Mouse (Mus musculus) heart, postnatal 0 days (tissue): ENCODE measurements at regions not wholly inside any gene's neighbourhood (a gene's known extent, or its start where the extent isn't known, plus 50 kb on each side); places are given as distances from the start of the nearest gene placed in this dataset.

Experiments
- ATAC-seq: fragments of 200-750 bp; cut with Nextera tagmentation; 2 replicates; pipeline ENCODE4 v1.8.0; 2017; ENCODE audit warnings: low read depth, moderate number of reproducible peaks, moderate library complexity; ENCODE audit not compliant: insufficient read depth
- DNase-seq: peaks from one replicate; pipeline ENCODE4 v3.0.0-alpha.2; 2016; ENCODE audit warnings: low spot score
- H3K27ac ChIP-seq: fragments of 300-500 bp; sonication (generic); 2 replicates; pipeline ENCODE4 v1.5.1; 2014; ENCODE audit warnings: low read depth, mild to moderate bottlenecking
- H3K27me3 ChIP-seq: fragments of 300-500 bp; sonication (generic); 2 replicates; pipeline ENCODE4 v1.6.1; 2014; ENCODE audit warnings: low read length, mixed read lengths; ENCODE audit not compliant: control insufficient read depth, insufficient read depth
- H3K36me3 ChIP-seq: fragments of 300-500 bp; sonication (generic); replicated peaks from 2 replicates; pipeline ENCODE4 v1.6.1; 2014; ENCODE audit warnings: low read length, mixed read lengths; ENCODE audit not compliant: control insufficient read depth, insufficient read depth
- H3K4me1 ChIP-seq: fragments of 300-500 bp; sonication (generic); 2 replicates; pipeline ENCODE4 v1.6.1; 2014; ENCODE audit warnings: antibody characterized with exemption; ENCODE audit not compliant: control insufficient read depth, insufficient read depth
- H3K4me2 ChIP-seq: fragments of 300-500 bp; sonication (generic); 2 replicates; pipeline ENCODE4 v1.6.1; 2014; ENCODE audit warnings: low read depth, mild to moderate bottlenecking, low read length, moderate library complexity
- H3K4me3 ChIP-seq: fragments of 300-500 bp; sonication (generic); 2 replicates; pipeline ENCODE4 v1.5.1; 2014; ENCODE audit warnings: low read depth, low read length
- H3K9ac ChIP-seq: fragments of 300-500 bp; sonication (generic); replicated peaks from 2 replicates; pipeline ENCODE4 v1.6.1; 2014; ENCODE audit warnings: low read depth, low read length, mixed read lengths
- H3K9me3 ChIP-seq: fragments of 300-500 bp; sonication (generic); replicated peaks from 2 replicates; pipeline ENCODE4 v1.6.1; 2016; ENCODE audit warnings: low read length; ENCODE audit not compliant: control insufficient read depth
- CTCF ChIP-seq: IDR thresholded peaks from 2 replicates; pipeline ENCODE4 v1.5.1; 2016; ENCODE audit warnings: antibody characterized with exemption, control low read depth, low read depth
- EP300 ChIP-seq: IDR thresholded peaks from 2 replicates; pipeline ENCODE4 v1.6.1; 2016; ENCODE audit warnings: antibody characterized with exemption, low read depth
- WGBS: fragments of 180-500 bp; shearing (Covaris S2); extraction: QIAGEN DNeasy Blood & Tissue Kit; methylation state at CpG from one replicate; pipeline ENCODE4 v1.1.7; 2014; 5-methylcytosine and 5-hydroxymethylcytosine counted together

DNA sequence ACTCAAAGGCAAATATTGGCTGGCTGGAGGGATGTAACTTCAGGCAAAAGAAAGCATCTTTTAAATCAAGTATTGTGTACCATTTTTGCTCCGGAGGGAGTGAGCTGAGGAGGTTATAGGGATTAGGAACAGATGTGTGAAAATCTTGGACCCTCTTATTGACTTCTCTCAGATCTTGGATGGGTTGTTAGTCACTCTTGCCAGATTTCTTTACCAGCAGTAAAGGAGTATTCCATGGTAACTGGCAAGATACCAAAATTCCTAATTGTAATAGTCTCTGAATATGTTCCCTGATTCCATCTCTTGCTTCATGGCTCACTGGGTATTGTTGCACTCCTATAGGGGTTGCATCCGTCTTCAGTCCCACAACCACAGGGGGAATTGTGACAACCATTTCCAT lies 58.1 kb upstream of the Fbxw17 start:
- Histone ChIP-seq H3K9me3 (no peaks in the 10 kb centered on the region), H3K36me3 (no peaks in the 10 kb centered on the region), H3K4me3 (no peak overlapping the region), H3K4me1 (no peaks in the 10 kb centered on the region), H3K9ac (no peak overlapping the region), H3K27ac (no peak overlapping the region), H3K4me2 (no peak overlapping the region), H3K27me3 (no peaks in the 10 kb centered on the region)
- DNase-seq: no peak
- ATAC-seq: no peak
- TF ChIP-seq CTCF (no peak), EP300 (no peak)
- 80% methylated on average over 2 of the region's 2 CpGs for WGBS
